Mouse (Mus musculus) fibroblast of lung, adult 2 months (primary cell): ENCODE measurements at regions not wholly inside any gene's neighbourhood (a gene's known extent, or its start where the extent isn't known, plus 50 kb on each side); places are given as distances from the start of the nearest gene placed in this dataset.

Experiments
- DNase-seq: peaks from one replicate; pipeline ENCODE4 v3.0.0-alpha.2; 2011; ENCODE audit warnings: low read depth

DNA sequence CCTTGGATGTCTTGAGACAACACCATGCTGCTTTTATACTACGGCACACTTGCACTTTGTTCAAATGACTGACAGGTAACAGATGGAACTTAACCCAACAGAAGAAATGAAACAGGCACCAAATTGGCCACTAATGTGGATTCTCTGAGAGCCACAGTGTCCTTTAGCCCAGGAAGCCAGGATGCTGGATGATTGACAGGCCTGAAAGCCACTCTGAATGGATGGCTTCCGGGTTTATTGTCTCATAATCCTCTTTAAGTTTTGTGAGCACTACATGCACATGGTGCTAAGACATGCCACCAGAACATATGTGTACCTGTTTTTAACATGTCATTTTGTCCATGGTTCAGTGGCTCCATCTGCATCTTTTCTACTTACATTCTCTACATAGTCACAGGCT lies 152.7 kb downstream of the Drd1 start:
- DNase-seq = no peak

DNA sequence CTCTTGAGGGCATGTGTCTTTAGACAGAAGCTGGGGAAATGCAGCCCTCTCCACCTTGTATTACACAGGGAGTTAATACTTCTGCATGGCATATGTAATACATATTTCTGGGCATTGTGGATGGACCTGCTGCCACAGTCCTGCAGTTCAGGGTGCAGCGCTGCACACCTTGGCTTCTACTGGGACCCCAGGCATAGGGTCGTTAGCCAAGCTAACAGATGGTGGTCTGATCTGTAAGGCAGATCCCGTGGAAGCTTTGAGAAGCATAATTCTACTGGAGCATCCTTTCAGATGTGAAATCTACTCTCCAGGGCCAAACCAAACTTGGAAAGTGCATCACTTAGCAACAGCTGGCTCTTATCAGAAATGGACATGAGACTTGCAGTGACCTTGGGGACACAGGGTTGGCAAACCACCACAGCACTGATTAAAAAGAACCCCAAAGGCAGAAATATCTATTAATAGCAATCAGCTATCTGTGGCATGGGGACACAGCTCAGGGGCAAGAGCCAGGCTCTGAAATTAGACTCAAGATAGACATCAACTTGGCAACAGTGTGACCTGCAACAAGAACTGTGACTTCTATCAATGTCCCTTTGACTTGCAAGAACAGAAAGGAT lies 155.0 kb downstream of the Drd1 start:
- DNase-seq = no peak

DNA sequence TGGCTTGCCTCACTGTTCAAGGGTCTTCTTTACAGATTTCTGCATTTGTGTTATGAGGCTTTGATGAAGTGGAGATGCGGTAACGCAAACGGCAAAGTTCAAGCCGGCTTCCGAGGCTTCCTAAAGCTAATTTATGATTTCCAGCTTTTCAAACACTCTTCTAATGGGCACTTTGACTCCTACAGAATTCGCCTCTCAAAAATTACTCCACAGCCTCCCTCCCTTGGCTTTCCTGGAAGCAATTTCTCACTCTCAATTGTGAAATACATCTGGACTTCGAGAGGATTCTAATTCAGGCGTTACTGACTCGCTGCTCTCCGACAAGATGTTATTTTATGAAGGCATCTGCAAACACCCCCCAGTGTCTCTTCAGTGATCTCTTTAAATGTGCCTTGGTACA lies 157.2 kb downstream of the Drd1 start:
- DNase-seq = no peak

DNA sequence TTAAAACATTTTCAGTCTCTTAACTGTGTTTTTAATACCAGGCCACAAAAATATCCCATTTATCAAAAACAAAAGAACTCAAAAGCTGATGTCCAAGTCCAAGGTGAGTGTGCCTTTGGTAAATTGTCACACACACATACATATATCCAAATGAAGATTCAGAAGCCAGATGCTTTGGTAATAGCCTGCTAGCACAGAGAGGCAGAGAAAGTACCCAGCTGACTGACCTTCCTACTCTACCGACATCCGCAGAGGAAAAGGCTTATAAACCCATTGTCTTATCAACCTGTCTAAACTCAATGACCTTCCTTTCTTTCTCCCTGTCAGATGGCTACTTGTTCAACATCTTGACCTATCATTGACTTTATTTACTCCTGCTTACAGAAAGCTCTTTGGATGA lies 158.3 kb downstream of the Drd1 start:
- no peak for DNase-seq

DNA sequence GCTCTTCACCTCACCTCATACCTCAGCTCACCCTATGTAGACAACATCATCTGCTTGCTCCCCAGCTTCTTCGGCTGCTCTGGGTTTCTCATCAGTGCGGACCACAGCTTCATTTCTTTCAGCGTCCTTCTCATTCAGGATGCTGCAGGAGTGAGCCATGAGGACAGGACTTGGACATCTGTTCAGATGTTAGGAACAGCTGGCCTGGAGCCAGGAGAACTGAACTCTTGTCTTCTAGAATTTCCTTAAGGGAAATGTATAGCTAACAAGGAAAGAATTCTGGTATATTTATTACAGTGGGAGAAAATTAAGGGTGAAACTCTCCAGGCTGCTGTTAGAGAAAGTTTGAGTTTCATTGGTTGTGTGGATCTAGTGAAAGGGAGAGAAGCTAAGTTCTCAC lies 167.1 kb downstream of the Drd1 start:
- DNase-seq = no peak

DNA sequence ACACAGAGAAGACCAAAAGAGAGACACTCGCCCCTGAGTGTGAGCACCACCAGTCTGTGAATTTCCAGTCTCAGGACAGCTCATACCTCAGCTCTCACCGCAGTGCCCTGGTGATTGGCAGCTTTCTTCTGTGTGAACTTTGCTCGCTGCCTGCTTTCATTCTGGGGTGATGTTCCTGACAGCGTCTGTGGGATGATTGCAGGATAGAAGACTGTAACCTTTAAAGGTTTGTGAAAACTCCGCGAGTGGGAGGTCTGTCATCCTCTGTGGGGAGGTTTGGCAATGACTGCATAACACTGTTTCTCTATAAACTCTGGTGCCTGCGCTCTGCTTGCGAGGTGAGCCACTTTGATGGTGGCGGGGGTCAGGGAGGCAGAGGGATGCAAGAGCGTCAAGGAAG lies 169.7 kb downstream of the Drd1 start:
- DNase-seq = no peak

DNA sequence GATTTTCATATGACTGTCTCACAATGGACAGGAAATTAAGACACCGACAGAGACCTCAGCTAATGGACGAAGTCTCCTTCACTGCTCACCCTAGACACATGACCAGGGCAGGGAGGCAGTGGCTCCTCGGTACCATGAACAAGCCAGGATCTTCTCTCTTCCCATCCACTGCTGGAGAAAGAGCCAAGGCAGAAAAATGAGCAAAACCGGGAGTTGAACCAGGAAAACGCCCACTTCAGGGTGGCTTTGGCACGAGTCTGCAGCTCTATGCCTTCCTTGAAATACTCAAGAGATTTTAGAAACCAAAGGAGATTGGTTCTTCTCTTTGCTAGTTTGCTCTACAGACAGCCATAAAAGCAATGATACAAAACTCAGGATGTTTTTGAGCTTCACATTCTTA lies 172.3 kb downstream of the Drd1 start:
- no peak for DNase-seq

DNA sequence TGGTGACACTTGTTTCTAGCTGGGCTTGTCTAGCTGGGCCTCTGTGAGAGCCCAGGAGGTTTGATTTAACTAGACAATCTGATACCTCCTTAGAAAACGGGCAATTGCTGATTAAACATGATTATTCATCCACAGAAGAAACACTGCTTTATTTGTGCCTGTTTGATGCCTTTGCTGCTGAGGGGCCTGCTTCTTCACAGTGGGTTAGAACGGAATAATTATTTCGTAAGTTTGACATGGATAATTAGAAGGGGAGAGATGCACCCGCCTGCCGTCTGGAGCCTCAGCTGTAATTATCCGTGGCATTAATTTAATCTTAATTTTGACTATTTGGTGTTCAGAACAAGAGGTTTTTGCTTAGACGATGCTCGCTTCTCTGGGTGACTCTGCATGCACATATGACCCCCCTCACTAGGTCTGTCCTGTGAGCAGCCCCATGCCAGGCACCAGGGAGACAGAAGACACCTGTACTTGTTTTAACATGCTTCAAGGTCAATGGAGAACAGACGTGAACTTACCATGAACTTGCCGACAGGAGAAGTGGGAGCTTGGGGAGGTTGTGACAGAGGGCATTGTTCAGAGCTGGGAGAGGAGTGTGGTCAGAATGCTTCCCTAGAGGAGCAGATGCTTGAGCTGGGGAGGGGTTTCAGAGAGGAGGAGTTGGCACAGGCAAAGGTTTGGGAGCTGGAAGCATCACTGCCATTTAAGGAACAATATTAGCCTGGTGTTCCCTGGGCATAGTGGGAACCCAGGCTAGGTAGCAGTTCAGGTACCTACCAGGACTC lies 174.8 kb downstream of the Drd1 start:
- no peak for DNase-seq

DNA sequence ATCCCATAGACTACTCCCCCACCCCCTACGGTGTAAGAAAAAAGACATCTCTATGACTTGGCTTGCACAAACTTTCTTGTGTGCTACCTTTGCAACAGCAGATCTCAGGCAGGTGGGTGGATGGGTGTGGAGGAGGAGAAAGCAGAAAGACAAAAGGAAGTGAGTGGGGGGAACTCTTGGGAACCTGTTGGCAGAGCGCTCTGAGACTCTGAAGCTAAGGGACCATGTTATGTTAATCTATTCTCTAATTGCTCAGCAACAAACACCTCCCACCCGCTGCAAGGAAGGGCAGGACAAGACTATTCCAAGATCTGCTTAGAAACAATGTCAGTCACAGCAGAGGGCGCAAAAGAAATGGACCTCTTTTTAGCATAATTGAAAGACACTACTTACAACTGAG lies 180.0 kb downstream of the Drd1 start:
- no peak for DNase-seq

DNA sequence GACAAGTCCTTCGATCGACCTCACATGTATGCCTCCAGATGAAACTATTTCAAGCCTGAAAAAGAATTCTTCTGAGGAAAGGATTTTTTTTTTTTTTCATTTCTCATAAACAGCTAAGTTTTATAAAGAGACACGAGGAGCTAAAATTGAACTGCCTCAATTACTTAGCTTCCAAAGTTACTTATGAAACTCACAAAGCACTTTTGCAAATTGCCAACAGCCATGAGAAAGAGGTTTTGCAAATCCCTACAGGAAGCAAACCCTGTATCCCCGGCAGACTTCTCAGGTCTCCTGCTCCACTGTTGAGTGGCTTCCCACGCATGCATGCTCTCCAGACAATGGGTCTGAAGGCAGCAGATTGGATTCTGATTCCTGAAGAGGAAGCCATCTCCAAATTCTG lies 190.2 kb downstream of the Drd1 start:
- no peak for DNase-seq

DNA sequence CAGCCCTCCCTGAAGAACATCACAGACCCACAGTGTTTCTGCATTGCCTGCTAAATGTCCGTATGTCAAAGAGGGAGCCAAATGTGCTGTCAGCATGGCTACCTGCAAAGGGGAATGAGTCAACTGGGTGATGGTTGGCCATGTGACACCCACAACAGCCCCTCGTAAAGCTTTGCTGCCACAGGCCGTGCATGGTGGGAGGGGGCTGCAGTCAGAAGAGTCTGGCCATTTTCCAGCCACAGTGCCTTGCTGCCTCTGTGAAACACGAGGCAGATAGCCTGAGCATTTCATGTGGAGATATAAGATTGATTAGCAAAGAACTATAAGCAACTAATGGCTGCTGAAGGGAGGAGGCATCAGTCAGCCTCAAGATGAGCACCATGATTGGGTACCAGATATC lies 193.2 kb downstream of the Drd1 start:
- no peak for DNase-seq

DNA sequence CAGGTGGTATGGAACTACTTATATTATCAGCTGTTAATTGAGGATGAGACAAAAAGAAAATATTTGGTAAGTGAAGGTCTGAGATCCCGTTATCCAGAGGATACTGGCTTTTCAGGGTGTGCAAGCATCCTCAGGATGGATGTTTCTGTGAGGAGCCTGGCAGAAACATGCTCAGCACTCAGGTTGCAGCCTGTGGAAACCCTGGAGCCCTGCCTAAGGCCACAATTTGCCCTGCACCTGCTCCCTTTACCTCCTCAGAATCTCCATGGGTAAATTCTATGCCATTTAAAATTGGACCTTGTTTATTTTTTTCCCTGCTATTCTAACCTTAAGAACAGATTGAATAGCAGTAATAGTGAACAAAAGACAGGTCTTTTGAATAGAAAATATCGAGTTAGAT lies 201.3 kb downstream of the Drd1 start:
- DNase-seq = no peak

DNA sequence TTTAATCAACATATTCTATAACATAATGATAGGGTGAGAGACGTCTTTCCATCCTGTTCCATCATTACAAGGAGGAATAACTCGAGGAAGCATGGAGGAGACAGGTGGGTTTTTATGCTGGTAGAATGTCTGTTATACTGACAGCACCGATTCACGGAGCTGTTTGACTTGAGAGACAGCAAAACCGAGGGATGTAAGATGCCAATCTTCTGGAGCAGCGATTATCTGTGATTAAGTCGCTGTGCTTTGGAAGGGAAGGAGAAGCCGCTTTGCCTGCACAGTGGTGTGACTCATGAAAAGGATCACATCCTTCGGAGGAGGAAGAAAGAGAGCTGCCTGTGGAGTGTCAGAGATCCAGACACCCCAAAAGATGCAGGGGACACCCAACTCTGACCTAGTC lies 205.4 kb downstream of the Drd1 start:
- DNase-seq = no peak

DNA sequence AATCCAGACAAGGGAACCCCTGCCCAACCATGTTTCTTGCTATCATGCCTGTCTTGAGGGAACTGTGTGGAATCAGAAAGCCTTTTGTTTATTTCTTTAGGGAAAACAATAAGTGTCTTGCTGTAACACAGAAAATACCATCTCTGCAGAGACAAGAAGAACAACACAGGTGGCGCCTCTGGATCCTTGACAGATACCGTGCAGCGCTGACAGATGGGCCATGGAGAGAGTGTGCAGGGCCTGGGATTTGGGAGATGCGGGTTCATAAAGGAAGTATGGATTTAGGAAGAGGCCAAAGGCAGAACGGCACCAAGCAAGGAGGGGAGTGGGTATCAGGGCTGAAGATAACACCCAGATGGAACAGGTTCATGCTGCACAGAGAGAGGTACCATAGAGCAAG lies 209.3 kb downstream of the Drd1 start:
- no peak for DNase-seq

DNA sequence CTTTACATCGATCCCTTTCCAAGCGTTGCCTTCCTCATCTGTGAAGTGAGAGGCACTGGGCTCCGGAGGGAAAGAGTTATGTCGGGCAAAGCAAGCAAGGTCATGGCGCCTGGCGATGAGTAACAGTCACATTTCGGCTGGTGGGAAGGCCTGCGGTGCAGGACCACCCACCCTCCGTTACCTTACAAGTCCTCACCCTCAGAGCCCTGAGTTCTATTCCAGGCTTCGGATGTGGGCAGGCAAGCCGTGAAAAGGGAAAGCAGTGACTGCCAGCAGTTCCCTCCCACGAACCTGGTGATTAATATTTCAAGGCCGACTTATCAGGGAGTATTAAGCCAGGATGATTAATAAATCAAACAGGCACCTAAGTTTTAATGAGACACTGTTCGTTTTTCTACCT lies 209.7 kb downstream of the Drd1 start:
- DNase-seq = no peak

DNA sequence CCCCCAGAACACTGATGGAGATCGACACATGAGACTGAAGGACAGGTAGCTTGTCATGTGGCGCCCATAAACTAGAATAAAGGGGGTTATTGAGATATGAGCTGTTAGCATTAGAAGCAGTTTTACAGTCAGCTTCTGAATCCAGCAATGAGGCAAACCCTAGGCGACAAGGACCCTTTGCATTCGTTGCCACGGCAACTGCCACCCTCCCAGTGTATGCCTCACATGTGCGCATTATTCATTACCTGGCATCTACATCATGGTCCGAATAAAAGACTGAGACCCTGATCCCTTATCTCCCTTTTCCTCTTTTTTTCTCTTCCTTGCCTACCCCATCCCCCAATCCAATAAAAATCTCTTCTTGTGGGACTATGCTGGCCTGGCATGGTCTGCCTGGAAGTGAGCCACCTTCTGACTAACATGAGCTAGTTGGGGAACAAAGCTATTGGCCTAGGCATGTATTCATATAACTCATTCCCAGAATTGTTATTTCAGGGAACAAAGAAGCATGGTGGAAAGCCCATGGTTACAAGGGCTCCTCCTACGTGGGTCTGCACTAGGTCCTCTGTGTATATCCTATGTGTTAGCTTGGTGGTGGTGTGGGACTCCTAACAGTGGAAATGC lies 229.4 kb downstream of the Drd1 start:
- DNase-seq = no peak

DNA sequence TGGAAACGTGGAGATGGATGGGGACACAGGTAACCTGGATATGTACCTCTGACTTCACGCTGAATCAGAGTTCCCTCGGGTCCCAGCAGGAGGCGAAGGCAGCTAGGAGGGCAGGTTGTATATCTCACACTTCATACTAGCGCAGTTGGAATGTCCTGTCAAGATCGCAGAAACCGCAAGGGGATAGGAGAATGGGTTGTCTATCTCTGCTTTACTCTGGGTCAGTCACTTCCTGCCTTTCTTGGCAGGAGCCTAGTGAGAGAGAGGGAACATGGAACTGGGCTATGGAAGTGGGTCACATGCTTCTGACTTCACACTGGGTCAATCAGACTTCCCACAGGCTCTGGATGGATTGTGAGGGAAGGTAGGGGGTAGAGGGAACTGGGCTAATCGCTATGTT lies 233.4 kb downstream of the Drd1 start:
- DNase-seq = no peak

DNA sequence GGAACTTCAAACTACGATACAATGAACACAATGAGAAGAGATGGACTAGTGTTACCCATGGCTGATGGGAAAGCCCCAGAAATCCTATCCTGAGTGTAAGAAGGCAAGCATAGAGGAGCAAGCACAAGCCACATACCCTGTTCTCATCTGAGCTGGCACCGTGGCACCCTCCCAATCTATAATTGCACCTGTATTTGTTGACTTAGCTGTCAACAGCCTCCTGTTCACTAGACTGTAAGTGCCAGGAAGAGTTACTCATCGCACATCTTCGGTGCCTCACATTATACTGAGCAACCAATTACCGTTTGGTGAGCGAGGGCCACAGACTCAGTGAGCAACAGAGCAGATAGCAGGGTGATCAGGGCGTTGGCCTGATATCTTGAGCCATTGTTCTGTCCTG lies 239.9 kb downstream of the Drd1 start:
- no peak for DNase-seq

DNA sequence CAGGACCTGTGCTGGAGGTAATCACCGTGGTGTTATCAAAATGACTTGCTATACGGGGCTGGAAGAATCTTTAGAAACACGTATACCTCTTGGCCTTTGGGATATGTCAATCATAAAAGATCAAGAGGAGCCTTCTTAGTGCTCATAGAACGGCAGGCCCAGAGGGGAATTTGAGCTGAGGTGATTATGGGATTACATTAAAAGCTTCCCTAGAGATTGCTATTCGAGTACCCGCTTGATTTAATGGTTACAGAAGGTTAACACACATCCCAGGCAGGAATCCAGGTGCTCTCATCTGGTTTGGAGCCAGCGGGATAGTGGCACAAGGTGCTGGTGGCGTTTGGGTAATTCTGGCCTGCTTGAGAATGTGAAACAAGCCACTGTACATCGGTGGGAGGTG lies 241.4 kb downstream of the Drd1 start:
- no peak for DNase-seq

DNA sequence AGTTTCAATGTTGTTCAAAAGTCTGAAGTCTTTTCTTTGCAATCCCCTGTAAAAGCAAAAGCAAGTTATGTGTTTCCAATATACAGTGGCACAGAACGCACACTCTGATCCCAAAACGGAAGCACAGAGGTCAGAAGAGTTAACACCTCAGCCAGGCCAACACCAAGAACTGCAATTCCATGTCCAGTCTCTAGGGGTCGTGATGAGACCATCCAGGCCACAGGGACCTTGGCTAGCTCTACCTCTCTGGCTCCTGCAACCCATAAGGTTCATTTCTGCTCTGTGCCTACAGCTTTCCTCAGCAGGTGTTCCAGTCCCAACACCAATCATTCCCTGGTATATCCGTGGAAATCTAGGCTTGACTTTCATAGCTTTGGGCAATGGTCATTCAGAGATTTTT lies 243.6 kb downstream of the Drd1 start:
- no peak for DNase-seq

DNA sequence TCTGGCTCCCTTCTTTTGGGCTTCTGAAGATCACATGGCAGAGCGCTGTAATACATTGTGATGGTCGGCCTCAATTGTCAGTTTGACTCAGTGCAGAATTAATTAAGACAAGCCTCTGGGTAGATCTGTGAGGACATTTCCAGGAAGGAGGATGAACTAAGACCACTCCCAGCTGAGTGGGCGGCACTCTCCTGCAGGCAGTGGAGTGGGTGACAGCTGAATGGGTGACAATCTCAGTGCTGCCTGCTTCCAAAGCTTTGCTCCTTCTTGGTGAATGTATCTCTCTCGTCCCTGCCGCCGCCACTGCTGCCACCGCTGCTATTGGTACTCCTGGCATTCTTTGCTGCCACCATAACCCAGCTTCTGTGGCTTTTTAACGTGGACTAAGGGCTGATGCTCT lies 244.4 kb downstream of the Drd1 start:
- DNase-seq = no peak

DNA sequence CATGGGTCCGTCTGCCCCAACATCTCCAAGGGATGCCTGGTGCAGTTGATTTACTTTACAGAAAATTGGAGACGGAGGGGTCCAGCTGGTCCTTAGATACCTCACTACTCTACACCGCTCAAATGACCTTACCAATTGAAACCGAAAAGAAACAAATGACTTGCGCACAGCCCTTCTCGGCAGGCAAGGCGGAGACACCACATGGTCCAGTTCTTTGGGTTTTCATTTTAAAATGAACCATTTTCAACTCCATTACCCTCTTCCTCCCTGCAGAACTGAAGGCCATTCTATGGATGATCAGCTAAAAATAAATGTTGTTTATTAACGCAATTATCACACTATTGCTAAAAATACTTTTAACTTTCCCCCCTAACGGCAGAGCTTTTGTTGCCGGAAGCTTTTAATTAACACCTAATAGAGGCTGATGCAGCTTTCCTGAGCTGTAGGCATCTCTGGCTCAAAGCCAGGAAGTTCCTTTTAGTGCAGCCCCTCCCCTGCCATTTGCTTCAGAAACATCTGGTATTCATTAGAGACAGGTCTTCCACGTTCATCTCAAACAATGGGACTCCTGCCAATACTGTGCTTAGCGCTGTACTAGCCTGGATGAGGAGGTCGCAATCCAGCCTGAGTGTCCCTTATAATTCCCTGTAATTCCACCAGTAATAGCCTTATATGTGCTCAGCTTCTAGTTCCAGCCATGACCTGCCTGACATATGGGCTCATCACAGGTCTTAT lies 247.5 kb downstream of the Drd1 start:
- DNase-seq = no peak

DNA sequence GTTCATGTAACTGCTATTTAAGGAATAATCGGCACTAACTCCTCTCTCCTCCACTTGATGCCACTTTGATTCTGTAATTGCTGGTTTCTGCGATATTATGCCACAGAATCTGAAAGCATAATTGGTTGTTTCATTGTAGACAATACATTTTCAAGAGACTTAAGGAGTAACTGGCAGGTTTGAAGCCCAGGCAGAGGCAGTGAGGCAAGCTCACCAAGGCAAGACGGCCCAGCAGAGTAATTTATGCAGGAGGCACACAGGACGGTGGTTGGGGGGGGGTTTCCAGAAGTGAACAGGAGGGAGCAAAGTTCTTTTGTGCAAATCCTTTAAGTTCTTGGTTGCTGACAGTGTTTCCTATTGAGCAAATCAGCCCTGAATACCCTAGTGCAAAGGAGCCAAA lies 249.6 kb downstream of the Drd1 start:
- no peak for DNase-seq
